Mouse (Mus musculus) limb, embryonic 10.5 days (tissue): Measurements from ENCODE around the gene Nucks1. TPM values are rescaled to one million over a fixed set of nuclear protein-coding genes. Genes with fewer than 3 reads are reported as not detected.

Experiments
- DNase-seq: peaks from one replicate; pipeline ENCODE4 v3.0.0-alpha.2; 2017; ENCODE audit warnings: low spot score
- H3K27ac ChIP-seq: fragments of 300-500 bp; sonication (generic); 2 replicates; pipeline ENCODE4 v1.5.1; 2016; ENCODE audit warnings: mild to moderate bottlenecking
- H3K27me3 ChIP-seq: fragments of 300-500 bp; sonication (generic); 2 replicates; pipeline ENCODE4 v1.6.1; 2016; ENCODE audit warnings: low read depth, mild to moderate bottlenecking; ENCODE audit not compliant: poor library complexity, severe bottlenecking
- H3K36me3 ChIP-seq: fragments of 300-500 bp; sonication (generic); 2 replicates; pipeline ENCODE4 v1.6.1; 2016; ENCODE audit warnings: mild to moderate bottlenecking, moderate library complexity
- H3K4me1 ChIP-seq: fragments of 300-500 bp; sonication (generic); 2 replicates; pipeline ENCODE4 v1.6.1; 2016
- H3K4me3 ChIP-seq: fragments of 300-500 bp; sonication (generic); 2 replicates; pipeline ENCODE4 v1.5.1; 2016; ENCODE audit warnings: mild to moderate bottlenecking, moderate library complexity
- H3K9me3 ChIP-seq: fragments of 300-500 bp; sonication (generic); replicated peaks from 2 replicates; pipeline ENCODE4 v1.6.1; 2016; ENCODE audit warnings: mild to moderate bottlenecking
- WGBS: fragments of 180-500 bp; shearing (Covaris S2); methylation state at CpG from one replicate; pipeline ENCODE4 v1.1.7; 2016; 5-methylcytosine and 5-hydroxymethylcytosine counted together
- polyA plus RNA-seq: library from polyadenylated mRNA; unstranded; fragments of >200 nt; fragmentation: Nextera tagmentation; extraction: Ambion mirVana; gene quantifications from 2 replicates; pipeline ENCODE4 v1.2.1, GENCODE M21; 2016

The Nucks1 gene
- polyA plus RNA-seq, 1 experiment from 2014 or later, result 110 TPM

- Histone ChIP-seq H3K36me3 (peaks cover 35% of the 10 kb centered on the region), H3K27me3 (no peaks in the 10 kb centered on the region), H3K27ac (no peak overlapping the region), H3K9me3 (no peaks in the 10 kb centered on the region), H3K4me3 (no peak overlapping the region), H3K4me1 (peaks cover 13% of the 10 kb centered on the region)
- DNase-seq, result no peak
- 97% methylated on average over 1 of the region's 1 CpGs for WGBS
Observed at GRCm38 (mm10) chr1:131938811-131939210, 28.5 kb downstream of the Nucks1 start.

DNA sequence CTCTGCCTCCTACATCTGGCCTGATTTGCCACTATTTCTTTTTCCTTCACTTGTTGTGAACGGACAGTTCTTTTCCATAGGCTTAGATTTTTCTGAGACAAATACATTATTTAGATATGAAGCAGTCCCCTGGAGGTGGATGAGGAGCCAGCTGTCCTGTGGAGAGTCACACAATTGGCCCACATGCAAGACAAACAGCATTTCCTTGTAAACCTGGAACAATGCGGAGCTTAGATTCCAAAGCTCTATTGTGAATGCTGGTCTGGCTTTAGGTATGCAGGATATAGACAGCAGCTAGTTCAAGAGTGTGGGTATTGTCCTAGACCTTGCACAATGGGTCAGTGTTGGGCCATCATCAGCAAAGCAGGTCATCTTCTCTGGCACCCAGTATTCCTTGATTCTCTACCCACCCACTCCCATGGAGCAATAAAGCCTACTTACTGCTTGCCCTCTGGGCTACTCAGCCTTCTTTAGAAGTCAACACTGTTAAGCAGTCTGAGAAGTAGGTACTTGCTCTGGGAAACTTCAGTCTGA, 30.4 kb downstream of the Nucks1 start:
- Histone ChIP-seq H3K36me3 (peaks cover 16% of the 10 kb centered on the region), H3K27ac (no peak overlapping the region), H3K27me3 (no peaks in the 10 kb centered on the region), H3K9me3 (no peaks in the 10 kb centered on the region), H3K4me1 (peaks cover 13% of the 10 kb centered on the region), H3K4me3 (no peak overlapping the region)
- no peak for DNase-seq
- WGBS, result 87% methylated on average over 2 of the region's 2 CpGs

DNA sequence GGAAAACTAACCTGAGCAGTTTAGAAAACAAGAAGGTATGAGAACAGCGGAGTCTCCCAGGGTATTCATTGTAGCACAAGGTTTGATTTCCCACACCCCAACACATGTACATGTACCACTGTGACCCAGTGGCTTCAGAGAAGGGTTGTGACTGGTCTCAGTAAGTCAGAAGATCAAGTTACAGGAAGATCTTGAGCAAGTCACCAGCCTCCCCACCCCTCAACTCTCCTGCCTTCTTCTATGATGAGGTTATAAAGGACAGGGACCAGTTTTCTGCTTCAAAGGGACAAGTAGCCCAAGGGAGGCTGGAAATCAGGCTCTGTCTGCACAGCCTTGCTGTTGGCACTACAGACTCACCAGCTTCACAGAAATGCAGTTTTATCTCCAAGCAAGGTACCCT, 31.2 kb downstream of the Nucks1 start:
- Histone ChIP-seq H3K36me3 (peaks cover 16% of the 10 kb centered on the region), H3K27me3 (no peaks in the 10 kb centered on the region), H3K9me3 (no peaks in the 10 kb centered on the region), H3K27ac (no peak overlapping the region), H3K4me3 (no peak overlapping the region), H3K4me1 (peaks cover 13% of the 10 kb centered on the region)
- no peak for DNase-seq
- 94% methylated on average over 1 of the region's 1 CpGs for WGBS

GRCm38 (mm10) chr1:131942621-131943590, 32.6 kb downstream of the Nucks1 start:
- H3K4me1 ChIP-seq, result peaks cover 13% of the 10 kb centered on the region
- H3K27ac ChIP-seq, result no peak overlapping the region
- no peaks in the 10 kb centered on the region for H3K9me3 ChIP-seq
- H3K36me3 ChIP-seq, result peaks cover 4% of the 10 kb centered on the region
- no peak for DNase-seq
- H3K4me3 ChIP-seq, result no peak overlapping the region
- H3K27me3 ChIP-seq, result no peaks in the 10 kb centered on the region
- WGBS, result 75% methylated on average over 16 of the region's 16 CpGs

- Histone ChIP-seq H3K4me3 (no peak overlapping the region), H3K4me1 (peaks cover 17% of the 10 kb centered on the region), H3K36me3 (no peaks in the 10 kb centered on the region), H3K27ac (no peak overlapping the region), H3K27me3 (no peaks in the 10 kb centered on the region), H3K9me3 (no peaks in the 10 kb centered on the region)
- WGBS, result 50% methylated on average over 10 of the region's 10 CpGs
- DNase-seq, result no peak
Observed at GRCm38 (mm10) chr1:131945674-131946440, 35.5 kb downstream of the Nucks1 start.

- Histone ChIP-seq H3K27me3 (no peaks in the 10 kb centered on the region), H3K4me1 (peaks cover 9% of the 10 kb centered on the region), H3K4me3 (no peak overlapping the region), H3K27ac (no peak overlapping the region), H3K36me3 (no peaks in the 10 kb centered on the region), H3K9me3 (no peaks in the 10 kb centered on the region)
- DNase-seq, result no peak
- WGBS, result 92% methylated on average over 11 of the region's 11 CpGs
Observed at GRCm38 (mm10) chr1:131946462-131947215, 36.3 kb downstream of the Nucks1 start.

- H3K4me3 ChIP-seq, result no peak overlapping the region
- H3K27me3 ChIP-seq, result 0 out of 2 replicates have a peak, but pooled peaks cover 9% of the 10 kb centered on the region
- 0 out of 2 replicates have a peak, but pooled peaks cover 4% of the 10 kb centered on the region for H3K4me1 ChIP-seq
- no peaks in the 10 kb centered on the region for H3K36me3 ChIP-seq
- H3K9me3 ChIP-seq, result no peaks in the 10 kb centered on the region
- 33% methylated on average over 1 of the region's 1 CpGs for WGBS
- no peak overlapping the region for H3K27ac ChIP-seq
- DNase-seq, result no peak
Observed at GRCm38 (mm10) chr1:131947997-131948525, 37.7 kb downstream of the Nucks1 start.

DNA sequence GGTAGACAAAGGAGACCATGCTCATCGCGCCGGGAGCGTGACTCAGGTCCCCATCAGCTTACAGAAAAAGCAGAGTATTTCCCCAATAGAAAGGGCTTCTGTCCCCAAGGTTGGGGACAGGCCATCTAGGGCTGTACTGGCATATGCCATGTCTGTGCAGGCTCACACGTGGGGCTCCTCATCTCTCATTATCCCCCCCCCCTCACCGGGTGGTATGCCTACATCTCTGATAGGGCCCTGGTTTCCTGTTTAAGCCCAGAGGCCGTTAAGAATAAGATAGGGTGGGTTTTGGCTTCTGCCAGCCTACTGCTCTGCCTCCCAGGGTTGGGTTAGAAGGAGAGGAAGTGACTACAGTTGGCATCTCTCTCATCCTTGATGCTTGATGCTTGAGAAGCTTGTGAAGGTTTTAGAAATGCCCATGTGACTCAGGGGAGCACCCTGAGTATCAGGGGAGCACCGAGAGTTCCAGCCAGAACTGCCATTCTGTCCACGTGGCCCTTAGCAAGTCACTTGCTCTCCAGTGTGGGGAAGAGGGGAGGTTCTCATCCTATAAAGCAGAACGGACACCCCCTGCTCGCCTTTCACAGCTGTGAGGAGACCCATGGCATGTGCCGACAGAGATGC, 44.0 kb downstream of the Nucks1 start:
- Histone ChIP-seq H3K4me3 (no peak overlapping the region), H3K27me3 (peaks cover 34% of the 10 kb centered on the region), H3K4me1 (peaks cover 13% of the 10 kb centered on the region), H3K27ac (no peak overlapping the region), H3K36me3 (no peaks in the 10 kb centered on the region), H3K9me3 (no peaks in the 10 kb centered on the region)
- WGBS, result 88% methylated on average over 12 of the region's 12 CpGs
- no peak for DNase-seq

- Histone ChIP-seq H3K27me3 (peaks cover 43% of the 10 kb centered on the region), H3K4me3 (no peak overlapping the region), H3K36me3 (no peaks in the 10 kb centered on the region), H3K27ac (no peak overlapping the region), H3K4me1 (peaks cover 13% of the 10 kb centered on the region), H3K9me3 (no peaks in the 10 kb centered on the region)
- no peak for DNase-seq
- WGBS, result 16% methylated on average over 3 of the region's 3 CpGs
Observed at GRCm38 (mm10) chr1:131955131-131955757, 44.9 kb downstream of the Nucks1 start.

DNA sequence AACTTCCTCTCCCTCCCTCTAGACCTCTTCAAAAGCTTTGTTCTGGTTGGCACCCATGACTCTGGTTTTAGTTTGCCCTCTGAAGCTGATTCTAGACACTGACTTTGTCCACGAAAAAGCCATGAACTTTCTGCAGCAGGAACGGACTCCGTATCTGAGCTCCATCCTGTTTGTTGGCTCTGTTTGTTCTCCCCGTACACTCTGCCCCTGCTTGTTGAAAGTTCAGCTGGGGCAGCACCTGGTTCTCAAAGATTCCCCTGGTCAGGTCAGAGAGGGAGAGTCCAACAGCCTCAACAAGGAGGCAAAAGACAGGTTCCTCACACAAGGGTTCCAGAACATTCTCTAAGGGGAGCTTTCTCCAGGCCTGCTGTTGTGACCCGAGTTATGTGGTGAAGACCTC, 47.1 kb downstream of the Nucks1 start:
- no peaks in the 10 kb centered on the region for H3K9me3 ChIP-seq
- H3K4me1 ChIP-seq, result peaks cover 17% of the 10 kb centered on the region
- H3K4me3 ChIP-seq, result no peak overlapping the region
- no peak overlapping the region for H3K27ac ChIP-seq
- WGBS, result 76% methylated on average over 5 of the region's 5 CpGs
- H3K36me3 ChIP-seq, result no peaks in the 10 kb centered on the region
- peaks cover 62% of the 10 kb centered on the region for H3K27me3 ChIP-seq
- DNase-seq, result no peak

DNA sequence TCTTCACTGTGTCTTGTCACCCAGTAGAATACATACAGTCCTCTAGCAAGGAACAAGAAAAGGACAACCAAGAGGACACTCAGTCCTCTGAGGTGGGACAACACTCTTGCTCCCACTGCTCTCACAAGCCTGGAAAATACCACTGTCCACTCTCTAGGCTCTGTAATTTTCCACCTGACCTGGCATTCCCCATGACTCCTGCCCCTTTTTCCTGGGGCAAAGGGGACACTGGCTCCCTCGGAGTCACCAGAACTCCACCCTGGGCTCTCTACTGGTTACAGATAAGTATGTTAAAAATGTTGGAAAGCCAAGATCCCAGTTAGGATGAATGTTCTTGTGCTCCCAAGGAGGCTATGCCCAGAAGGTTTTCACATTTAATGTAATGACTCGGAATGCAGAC, 50.7 kb downstream of the Nucks1 start:
- H3K9me3 ChIP-seq, result no peaks in the 10 kb centered on the region
- WGBS, result 65% methylated on average over 2 of the region's 2 CpGs
- H3K4me1 ChIP-seq, result peaks cover 35% of the 10 kb centered on the region
- H3K4me3 ChIP-seq, result no peak overlapping the region
- peaks cover 74% of the 10 kb centered on the region for H3K27me3 ChIP-seq
- DNase-seq, result no peak
- H3K27ac ChIP-seq, result no peak overlapping the region
- H3K36me3 ChIP-seq, result no peaks in the 10 kb centered on the region
